In the genomic region with DNA sequence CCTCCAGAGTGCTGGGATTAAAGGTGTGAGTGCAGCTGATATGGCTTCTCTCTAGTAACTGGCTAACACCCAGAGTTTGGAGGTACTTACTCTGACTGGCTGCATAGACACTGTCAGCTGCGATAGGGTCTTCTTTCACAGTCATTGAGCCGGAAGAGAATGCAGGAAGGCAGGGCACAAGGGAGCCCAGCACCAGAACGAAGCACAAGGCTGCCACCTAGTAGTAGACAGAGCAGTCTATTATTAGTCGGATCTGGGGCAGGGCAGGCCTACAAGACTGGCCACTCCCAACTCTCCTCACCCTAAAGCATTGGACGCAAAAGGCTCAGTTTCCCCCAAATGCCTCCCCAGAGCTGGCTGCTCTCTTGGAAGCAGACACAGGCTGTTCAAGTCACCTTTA, we compare ENCODE assay signal across 1 mouse cellular context.
A peak's percentile ranks its signal among the peaks of the same experiment; 100 is the strongest.
TF ChIP-seq lines count a peak whose summit lies in the region.

No protein-coding gene starts in this region.

TF ChIP-seq in MEL, 35 proteins besides CTCF, POLR2A, EP300 and RAD21:
- peak; percentile 55 for TF ChIP-seq ZC3H11A (IDR thresholded peaks at IDR 0.05; ENCODE audit: low read depth, low read length)
- 0 out of 2 replicates have a peak, but pooled peaks have one; percentile 45 for TF ChIP-seq MAZ (IDR thresholded peaks at IDR 0.05; ENCODE audit: low read depth, low read length)
- 0 out of 2 replicates have a peak, but pooled peaks have one; percentile 24 for TF ChIP-seq NELFE (IDR thresholded peaks at IDR 0.05; ENCODE audit: low read depth, low read length)
- peak; percentile 57; the same call in 1 of the 2 replicates for TF ChIP-seq ELF1 (IDR thresholded peaks at IDR 0.05; ENCODE audit: low read depth, low read length)
- no peak for TF ChIP-seq JUND (IDR thresholded peaks at IDR 0.05; ENCODE audit: low read depth, low read length)
- peak; percentile 55 for TF ChIP-seq SMC3 (IDR thresholded peaks at IDR 0.05; ENCODE audit: low read depth, low read length)
- 0 out of 2 replicates have a peak, but pooled peaks have one; percentile 35 for TF ChIP-seq HCFC1 (IDR thresholded peaks at IDR 0.05; ENCODE audit: low read depth, low read length)
- TF ChIP-seq TCF12 (IDR thresholded peaks at IDR 0.05; ENCODE audit: low read depth, low read length): no peak
TF ChIP-seq in MEL: peak in this region for 6.
